Mouse (Mus musculus) MEL (cell line): ENCODE results near the gene Nup160. TPM values are rescaled to one million over a fixed set of nuclear protein-coding genes. Genes with fewer than 3 reads are reported as not detected.

ENCODE experiments used
- DNase-seq: peaks from one replicate; pipeline ENCODE4 v3.0.0; 2011; ENCODE audit warnings: low read depth, low spot score
- H3K27ac ChIP-seq: 2 replicates; pipeline ENCODE4 v1.5.1; 2012; ENCODE audit warnings: low read depth, mild to moderate bottlenecking, control low read depth, low read length, moderate library complexity; ENCODE audit not compliant: control insufficient read depth
- H3K27me3 ChIP-seq, 2 experiments: fragments of 150-350 bp in 1 of 2; sonication (generic) in 1 of 2; 2 replicates each; pipeline ENCODE4 v1.6.1; 2012; ENCODE audit warnings: low read length in 2 of 2, mild to moderate bottlenecking in 2 of 2, improper control_type of control experiment in 1 of 2, moderate library complexity in 1 of 2; ENCODE audit not compliant: insufficient read depth in 2 of 2, control insufficient read depth in 1 of 2
- H3K36me3 ChIP-seq, 2 experiments: 2 replicates each; pipeline ENCODE4 v1.6.1; 2012 to 2014; ENCODE audit warnings: low read length in 2 of 2, improper control_type of control experiment in 1 of 2, inconsistent platforms in 1 of 2, mild to moderate bottlenecking in 1 of 2; ENCODE audit not compliant: insufficient read depth in 2 of 2, control insufficient read depth in 1 of 2
- H3K4me1 ChIP-seq, 2 experiments: fragments of 150-350 bp in 1 of 2; sonication (generic) in 1 of 2; 2 replicates each; pipeline ENCODE4 v1.6.1; 2012; ENCODE audit warnings: low read length in 2 of 2, improper control_type of control experiment in 1 of 2, mild to moderate bottlenecking in 1 of 2; ENCODE audit not compliant: insufficient read depth in 2 of 2, control insufficient read depth in 1 of 2
- H3K4me3 ChIP-seq, 2 experiments: fragments of 150-350 bp in 1 of 2; sonication (generic) in 1 of 2; 2 replicates each; pipeline ENCODE4 v1.5.1; 2012; ENCODE audit warnings: low read depth in 2 of 2, low read length in 2 of 2, mild to moderate bottlenecking in 2 of 2, moderate library complexity in 2 of 2, control low read depth in 1 of 2, improper control_type of control experiment in 1 of 2; ENCODE audit not compliant: control insufficient read depth in 1 of 2, insufficient read depth in 1 of 2
- H3K79me2 ChIP-seq: 2 replicates; pipeline ENCODE4 v1.6.1; 2012; ENCODE audit warnings: mild to moderate bottlenecking, low read length, moderate library complexity; ENCODE audit not compliant: control insufficient read depth, poor library complexity, insufficient read depth
- H3K9ac ChIP-seq: 2 replicates; pipeline ENCODE4 v1.6.1; 2012; ENCODE audit warnings: low read depth, mild to moderate bottlenecking, control low read depth, low read length, moderate library complexity; ENCODE audit not compliant: control insufficient read depth, poor library complexity, severe bottlenecking
- H3K9me3 ChIP-seq: fragments of 150-350 bp; sonication (generic); replicated peaks from 2 replicates; pipeline ENCODE4 v1.6.1; 2012; ENCODE audit warnings: mild to moderate bottlenecking, low read length, improper control_type of control experiment, moderate library complexity; ENCODE audit not compliant: insufficient read depth
- BHLHE40 ChIP-seq: IDR thresholded peaks from 2 replicates; pipeline ENCODE4 v1.6.1; 2012; ENCODE audit warnings: low read depth, mild to moderate bottlenecking, inconsistent platforms, low read length, improper control_type of control experiment, borderline replicate concordance
- CHD1 ChIP-seq: IDR thresholded peaks from 2 replicates; pipeline ENCODE4 v1.6.1; 2012; ENCODE audit warnings: low read depth, mild to moderate bottlenecking, inconsistent platforms, low read length, improper control_type of control experiment
- E2F4 ChIP-seq: IDR thresholded peaks from 2 replicates; pipeline ENCODE4 v1.6.1; 2011; ENCODE audit warnings: low read depth, low read length, improper control_type of control experiment, borderline replicate concordance
- ELF1 ChIP-seq: IDR thresholded peaks from 2 replicates; pipeline ENCODE4 v1.6.1; 2014; ENCODE audit warnings: low read depth, mild to moderate bottlenecking, inconsistent platforms, low read length, improper control_type of control experiment, moderate library complexity
- EP300 ChIP-seq, 2 experiments: IDR thresholded peaks; 2 replicates each; pipeline ENCODE4 v1.6.1; 2011; ENCODE audit warnings: improper control_type of control experiment in 2 of 2, low read length in 2 of 2, low read depth in 1 of 2, mild to moderate bottlenecking in 1 of 2
- ETS1 ChIP-seq: IDR thresholded peaks from 2 replicates; pipeline ENCODE4 v1.6.1; 2012; ENCODE audit warnings: low read depth, mild to moderate bottlenecking, inconsistent platforms, low read length, improper control_type of control experiment, moderate library complexity
- GABPA ChIP-seq: IDR thresholded peaks from 2 replicates; pipeline ENCODE4 v1.6.1; 2012; ENCODE audit warnings: low read depth, mild to moderate bottlenecking, inconsistent platforms, low read length, improper control_type of control experiment, moderate library complexity
- GATA1 ChIP-seq: IDR thresholded peaks from 2 replicates; pipeline ENCODE4 v1.6.1; 2011; ENCODE audit warnings: low read depth, low read length, improper control_type of control experiment
- HCFC1 ChIP-seq: IDR thresholded peaks from 2 replicates; pipeline ENCODE4 v1.6.1; 2012; ENCODE audit warnings: low read depth, mild to moderate bottlenecking, inconsistent platforms, low read length, improper control_type of control experiment, moderate library complexity
- MEF2A ChIP-seq: IDR thresholded peaks from 2 replicates; pipeline ENCODE4 v1.6.1; 2014; ENCODE audit warnings: low read depth, mild to moderate bottlenecking, inconsistent platforms, low read length, improper control_type of control experiment; ENCODE audit not compliant: poor library complexity, insufficient replicate concordance, severe bottlenecking; ENCODE audit errors: extremely low read depth
- MXI1 ChIP-seq: IDR thresholded peaks from 2 replicates; pipeline ENCODE4 v1.6.1; 2011; ENCODE audit warnings: mild to moderate bottlenecking, low read depth, low read length, improper control_type of control experiment
- MYC ChIP-seq: IDR thresholded peaks from 2 replicates; pipeline ENCODE4 v1.6.1; 2011; ENCODE audit warnings: low read depth, mild to moderate bottlenecking, low read length, improper control_type of control experiment, moderate library complexity
- NELFE ChIP-seq: IDR thresholded peaks from 2 replicates; pipeline ENCODE4 v1.6.1; 2011; ENCODE audit warnings: low read depth, low read length, improper control_type of control experiment
- POLR2A ChIP-seq, 2 experiments: IDR thresholded peaks; 2 replicates each; pipeline ENCODE4 v1.6.1; 2011 to 2012; ENCODE audit warnings: low read length in 2 of 2, mild to moderate bottlenecking in 2 of 2, control low read depth in 1 of 2, improper control_type of control experiment in 1 of 2, low read depth in 1 of 2, moderate library complexity in 1 of 2; ENCODE audit not compliant: control insufficient read depth in 1 of 2, insufficient read depth in 1 of 2, poor library complexity in 1 of 2
- RCOR1 ChIP-seq: IDR thresholded peaks from 2 replicates; pipeline ENCODE4 v1.6.1; 2012; ENCODE audit warnings: low read depth, mild to moderate bottlenecking, inconsistent platforms, low read length, improper control_type of control experiment
- SIN3A ChIP-seq: IDR thresholded peaks from 2 replicates; pipeline ENCODE4 v1.6.1; 2012; ENCODE audit warnings: low read length, improper control_type of control experiment, inconsistent platforms
- TBP ChIP-seq: IDR thresholded peaks from 2 replicates; pipeline ENCODE4 v1.8.0; 2011; ENCODE audit warnings: low read depth, low read length, improper control_type of control experiment
- TCF12 ChIP-seq: IDR thresholded peaks from 2 replicates; pipeline ENCODE4 v1.6.1; 2014; ENCODE audit warnings: low read depth, mild to moderate bottlenecking, inconsistent platforms, low read length, improper control_type of control experiment, moderate library complexity
- USF1 ChIP-seq: IDR thresholded peaks from 2 replicates; pipeline ENCODE4 v1.6.1; 2014; ENCODE audit warnings: low read depth, mild to moderate bottlenecking, inconsistent platforms, low read length, improper control_type of control experiment, moderate library complexity
- USF2 ChIP-seq, 2 experiments: IDR thresholded peaks; 2 replicates each; pipeline ENCODE4 v1.6.1; 2011 to 2012; ENCODE audit warnings: improper control_type of control experiment in 2 of 2, low read length in 2 of 2, borderline replicate concordance in 1 of 2, inconsistent platforms in 1 of 2, low read depth in 1 of 2, mild to moderate bottlenecking in 1 of 2; ENCODE audit not compliant: insufficient read depth in 1 of 2
- ZC3H11A ChIP-seq: IDR thresholded peaks from 2 replicates; pipeline ENCODE4 v1.6.1; 2012; ENCODE audit warnings: low read depth, mild to moderate bottlenecking, inconsistent platforms, low read length, improper control_type of control experiment
- ZKSCAN1 ChIP-seq: IDR thresholded peaks from 2 replicates; pipeline ENCODE4 v1.6.1; 2012; ENCODE audit warnings: low read depth, mild to moderate bottlenecking, inconsistent platforms, low read length, improper control_type of control experiment, moderate library complexity
- ZMIZ1 ChIP-seq: IDR thresholded peaks from 2 replicates; pipeline ENCODE4 v1.6.1; 2012; ENCODE audit warnings: low read depth, mild to moderate bottlenecking, inconsistent platforms, low read length, improper control_type of control experiment, moderate library complexity
- polyA plus RNA-seq, 2 experiments: library from polyadenylated mRNA; stranded (reverse) in 1 of 2; unstranded in 1 of 2; fragments of >175 nt in 1 of 2; fragments of >200 nt in 1 of 2; gene quantifications; 2 replicates each; pipeline versions ENCODE4 v1.2.1 to v1.2.4; 2012; ENCODE audit warnings: low replicate concordance in 2 of 2, low read depth in 1 of 2; ENCODE audit not compliant: insufficient read length in 2 of 2, insufficient read depth in 1 of 2, missing spikeins in 1 of 2
- total RNA-seq: library from RNA; depleted of rRNA; stranded (reverse); fragments of 300-350 nt; gene quantifications from 2 replicates; pipeline ENCODE4 v1.2.3, GENCODE M21; 2012

Gene Nup160
- total and polyA plus RNA-seq, 3 experiments, result 43.8 to 91.4 (median 63.8) TPM

- TF ChIP-seq GABPA (no peak), GATA1 (no peak), E2F4 (no peak), RCOR1 (no peak)
These were observed 62.9 kb downstream of the Nup160 start (continued) for GRCm38 (mm10) chr2:90739921-90740320.

- peak overlapping the region; percentile 89 for H3K9ac ChIP-seq
- peak overlapping the region; percentile 92 for H3K27ac ChIP-seq
- H3K27me3 ChIP-seq, result no peaks in the 10 kb centered on the region
- peaks cover 4 to 21% of the 10 kb centered on the region in 2 experiments; a peak in 3 of 4 replicates for H3K4me1 ChIP-seq
- peak; percentile 68 for DNase-seq
- peaks cover 11 to 31% of the 10 kb centered on the region in 2 experiments for H3K36me3 ChIP-seq
- H3K4me3 ChIP-seq, result peak overlapping the region; percentile 54 to 71
- peak; percentile 31; the same call in 1 of the 2 replicates for TF ChIP-seq ETS1
- 0 out of 2 replicates have a peak, but pooled peaks have one; percentile 23 for TF ChIP-seq TCF12
- TF ChIP-seq BHLHE40, result peak; percentile 72
- peak; percentile 59 for TF ChIP-seq ZMIZ1
- TF ChIP-seq GATA1, result peak; percentile 55
- 0 out of 4 replicates have a peak, but pooled peaks of 1 of the 2 experiments have one; percentile 42 for TF ChIP-seq USF2 (IDR thresholded peaks at IDR 0.05; ENCODE audit: borderline replicate concordance in 1 of 2, insufficient read depth in 1 of 2, low read depth in 1 of 2, low read length in 2 of 2)
- TF ChIP-seq HCFC1, result peak; percentile 35; the same call in 1 of the 2 replicates
- TF ChIP-seq MEF2A, result no peak
- peak; percentile 84 for TF ChIP-seq USF1
- peak; percentile 35; the same call in 1 of the 2 replicates for TF ChIP-seq ELF1
- TF ChIP-seq EP300 (IDR thresholded peaks at IDR 0.05; ENCODE audit: low read depth in 1 of 2, low read length in 2 of 2), result peak; percentile 29 to 40; a peak in 3 of 4 replicates
- 0 out of 2 replicates have a peak, but pooled peaks have one; percentile 54 for TF ChIP-seq NELFE
- peak; percentile 50; the same call in 1 of the 2 replicates for TF ChIP-seq TBP
- no peak for TF ChIP-seq MYC
- peak; percentile 98; the same call in 1 of the 2 replicates for TF ChIP-seq CHD1
- no peak for TF ChIP-seq ZKSCAN1
- no peak; the same call in 1 of the 2 replicates for TF ChIP-seq RCOR1
- no peak for TF ChIP-seq ZC3H11A
- TF ChIP-seq MXI1, result 0 out of 2 replicates have a peak, but pooled peaks have one; percentile 13
- peak in 1 of 2 experiments; percentile 11; a peak in 1 of 4 replicates for TF ChIP-seq POLR2A (IDR thresholded peaks at IDR 0.05; ENCODE audit: control insufficient read depth in 1 of 2, insufficient read depth in 1 of 2, low read depth in 1 of 2, low read length in 2 of 2, poor library complexity in 1 of 2)
- peak; percentile 49 for TF ChIP-seq SIN3A
- TF ChIP-seq, all 39 proteins: peak for 16
- peaks cover 37% of the 10 kb centered on the region for H3K79me2 ChIP-seq
- H3K9me3 ChIP-seq, result no peaks in the 10 kb centered on the region
These were observed 67.5 kb downstream of the Nup160 start for GRCm38 (mm10) chr2:90744285-90745052.
